Mouse (Mus musculus) hindbrain, embryonic 10.5 days (tissue): ENCODE measurements around the gene Nfia. TPM values are rescaled to one million over a fixed set of nuclear protein-coding genes. Genes with fewer than 3 reads are reported as not detected.

Experiments used
- DNase-seq: peaks from one replicate; pipeline ENCODE4 v3.0.0-alpha.2; 2017; ENCODE audit warnings: low spot score
- H3K27ac ChIP-seq: fragments of 300-500 bp; sonication (generic); 2 replicates; pipeline ENCODE4 v1.5.1; 2016; ENCODE audit warnings: mild to moderate bottlenecking, moderate library complexity
- H3K27me3 ChIP-seq: fragments of 300-500 bp; sonication (generic); 2 replicates; pipeline ENCODE4 v1.6.1; 2016; ENCODE audit warnings: mild to moderate bottlenecking; ENCODE audit not compliant: poor library complexity, insufficient read depth, severe bottlenecking
- H3K36me3 ChIP-seq: fragments of 300-500 bp; sonication (generic); 2 replicates; pipeline ENCODE4 v1.6.1; 2016; ENCODE audit warnings: mild to moderate bottlenecking, moderate library complexity
- H3K4me1 ChIP-seq: fragments of 300-500 bp; sonication (generic); replicated peaks from 2 replicates; pipeline ENCODE4 v1.6.1; 2016; ENCODE audit warnings: mild to moderate bottlenecking
- H3K4me3 ChIP-seq: fragments of 300-500 bp; sonication (generic); 2 replicates; pipeline ENCODE4 v1.5.1; 2016; ENCODE audit warnings: mild to moderate bottlenecking, moderate library complexity
- H3K9me3 ChIP-seq: fragments of 300-500 bp; sonication (generic); 2 replicates; pipeline ENCODE4 v1.6.1; 2016; ENCODE audit warnings: mild to moderate bottlenecking, moderate library complexity
- WGBS: fragments of 180-500 bp; shearing (Covaris S2); methylation state at CpG from one replicate; pipeline ENCODE4 v1.1.7; 2016; 5-methylcytosine and 5-hydroxymethylcytosine counted together
- polyA plus RNA-seq: library from polyadenylated mRNA; unstranded; fragments of >200 nt; fragmentation: Nextera tagmentation; extraction: Ambion mirVana; gene quantifications from 2 replicates; pipeline ENCODE4 v1.2.1, GENCODE M21; 2016

Nfia gene
- polyA plus RNA-seq, 1 experiment from 2014 or later = 17.5 TPM

DNA sequence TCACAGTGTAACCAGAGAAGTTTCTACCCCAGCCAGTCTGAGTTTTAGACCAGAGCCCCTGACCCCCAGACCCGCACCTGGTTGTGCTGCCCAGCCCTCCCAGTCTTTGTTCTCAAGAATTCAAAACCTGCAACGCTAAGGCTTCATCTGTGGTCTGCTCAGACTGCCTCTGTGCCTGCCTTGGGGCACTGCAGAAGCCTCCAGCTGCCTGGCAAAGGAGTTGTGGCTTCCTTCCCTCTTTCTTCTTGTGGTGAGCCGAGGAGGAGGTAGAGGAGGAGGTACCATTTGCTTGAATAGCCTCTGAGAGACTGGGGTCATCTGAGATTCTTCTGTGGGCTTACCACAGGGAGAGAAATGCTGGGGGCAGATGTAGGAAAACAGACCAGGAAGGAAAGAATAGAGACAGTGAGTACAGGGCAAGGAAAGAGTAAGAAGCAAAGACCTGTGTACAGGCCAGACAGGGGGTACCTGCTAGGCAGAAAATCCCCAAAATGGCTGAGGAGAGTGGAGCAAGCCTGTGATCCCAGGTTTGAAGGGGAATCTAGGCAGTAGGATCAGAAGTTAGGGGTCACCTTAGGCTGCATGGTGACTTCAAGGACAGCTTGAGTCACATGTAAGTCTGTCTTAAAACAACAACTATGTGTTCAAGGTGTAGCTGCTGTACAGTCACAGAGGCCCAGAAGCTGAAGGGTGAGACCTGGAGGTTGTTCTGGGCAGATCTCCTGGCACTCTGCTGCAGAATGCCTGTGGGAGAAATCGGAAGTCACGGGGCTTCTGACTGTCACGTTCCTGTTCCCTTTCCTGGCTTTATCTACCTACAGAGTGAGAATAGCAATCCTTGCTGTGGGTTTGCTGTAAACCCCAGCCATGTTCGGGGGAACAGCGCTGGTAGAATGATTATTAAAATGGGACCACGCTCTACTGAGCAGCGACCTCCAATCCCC is 328.9 kb downstream of the Nfia start:
- Histone ChIP-seq H3K4me1 (peaks cover 74% of the 10 kb centered on the region), H3K4me3 (no peak overlapping the region), H3K36me3 (no peaks in the 10 kb centered on the region), H3K27ac (peak overlapping the region; percentile 81), H3K9me3 (no peaks in the 10 kb centered on the region), H3K27me3 (peaks cover 25% of the 10 kb centered on the region)
- 61% methylated on average over 10 of the region's 10 CpGs for WGBS
- DNase-seq = no peak

DNA sequence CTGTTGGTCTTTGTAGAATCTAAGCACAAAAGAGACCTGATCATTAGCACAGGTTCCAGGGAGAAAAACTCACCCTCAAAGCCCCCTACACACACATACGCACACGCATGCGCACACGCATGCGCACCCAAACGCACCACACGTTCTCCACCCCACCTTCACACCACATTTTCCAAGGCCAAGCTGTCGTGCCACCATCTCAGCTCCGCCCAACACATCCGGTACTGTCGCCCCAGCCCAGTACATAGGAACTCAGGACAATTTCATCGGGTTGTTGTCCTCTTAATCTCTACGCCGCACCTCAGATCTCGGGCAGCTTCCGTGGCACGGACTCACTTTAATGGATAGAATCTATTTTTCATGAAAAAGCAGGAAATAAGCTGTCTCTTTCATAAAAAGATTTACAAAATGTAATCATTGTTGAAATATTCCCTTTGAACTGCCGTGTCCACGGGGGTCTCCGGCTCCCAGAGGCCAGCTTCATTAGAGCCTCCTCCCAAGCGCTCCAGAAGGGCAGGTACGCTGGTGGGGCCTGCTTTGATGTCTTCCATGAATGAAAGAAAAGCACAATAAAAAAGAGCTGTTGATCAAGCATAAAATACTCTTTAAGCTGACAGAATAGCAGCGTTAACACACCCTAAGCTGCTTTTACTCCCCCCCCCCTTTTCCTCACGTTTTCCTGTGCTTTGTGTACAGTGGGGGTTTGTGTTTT is 330.2 kb downstream of the Nfia start:
- no peaks in the 10 kb centered on the region for H3K36me3 ChIP-seq
- H3K27me3 ChIP-seq = peaks cover 37% of the 10 kb centered on the region
- 73% methylated on average over 24 of the region's 24 CpGs for WGBS
- no peak overlapping the region for H3K4me3 ChIP-seq
- no peak for DNase-seq
- H3K9me3 ChIP-seq = no peaks in the 10 kb centered on the region
- peak overlapping the region; percentile 71 for H3K27ac ChIP-seq
- H3K4me1 ChIP-seq = peaks cover 87% of the 10 kb centered on the region

DNA sequence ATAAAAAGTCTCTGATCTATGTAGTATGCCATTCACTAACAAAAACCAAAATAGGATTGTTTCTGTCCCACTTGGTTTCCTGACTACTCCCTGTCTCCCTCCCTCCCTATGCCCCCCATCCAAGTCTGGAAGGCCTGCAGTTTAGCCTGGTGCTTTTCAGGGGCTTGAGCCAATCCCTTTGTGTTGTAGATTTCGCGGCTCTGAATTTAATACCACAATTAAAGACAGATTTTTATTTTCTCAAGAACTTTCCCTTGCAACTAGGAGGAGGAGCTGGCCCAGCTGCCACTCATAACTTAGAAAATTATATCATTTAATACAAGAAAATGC is 330.8 kb downstream of the Nfia start:
- no peaks in the 10 kb centered on the region for H3K9me3 ChIP-seq
- no peak for DNase-seq
- WGBS = 60% methylated on average over 2 of the region's 2 CpGs
- H3K27ac ChIP-seq = peak overlapping the region; percentile 71
- H3K4me3 ChIP-seq = no peak overlapping the region
- peaks cover 92% of the 10 kb centered on the region for H3K4me1 ChIP-seq
- H3K27me3 ChIP-seq = peaks cover 37% of the 10 kb centered on the region
- H3K36me3 ChIP-seq = no peaks in the 10 kb centered on the region

DNA sequence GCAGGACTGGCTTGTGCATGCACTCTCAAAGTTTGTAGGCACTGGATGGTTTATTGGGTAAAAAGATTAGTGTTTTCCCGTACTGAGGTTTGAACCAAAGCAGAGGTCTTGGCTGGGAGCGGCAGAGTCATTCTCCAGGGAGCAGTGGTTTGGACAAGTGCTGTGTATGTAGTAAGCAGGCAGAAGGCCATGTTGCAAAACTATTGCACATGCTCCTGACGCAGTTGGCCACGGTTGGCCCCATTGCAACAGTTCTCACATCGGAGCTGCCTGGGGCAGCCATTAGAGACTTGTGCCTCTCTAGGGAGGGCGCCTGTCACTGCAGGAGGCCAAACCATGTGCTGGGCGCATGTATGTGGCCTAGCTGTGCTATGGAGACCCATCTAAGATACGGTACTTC is 331.6 kb downstream of the Nfia start:
- Histone ChIP-seq H3K4me1 (peaks cover 93% of the 10 kb centered on the region), H3K27ac (peak overlapping the region; percentile 71), H3K36me3 (no peaks in the 10 kb centered on the region), H3K4me3 (no peak overlapping the region), H3K9me3 (no peaks in the 10 kb centered on the region), H3K27me3 (peaks cover 34% of the 10 kb centered on the region)
- WGBS = 90% methylated on average over 8 of the region's 8 CpGs
- DNase-seq = no peak

DNA sequence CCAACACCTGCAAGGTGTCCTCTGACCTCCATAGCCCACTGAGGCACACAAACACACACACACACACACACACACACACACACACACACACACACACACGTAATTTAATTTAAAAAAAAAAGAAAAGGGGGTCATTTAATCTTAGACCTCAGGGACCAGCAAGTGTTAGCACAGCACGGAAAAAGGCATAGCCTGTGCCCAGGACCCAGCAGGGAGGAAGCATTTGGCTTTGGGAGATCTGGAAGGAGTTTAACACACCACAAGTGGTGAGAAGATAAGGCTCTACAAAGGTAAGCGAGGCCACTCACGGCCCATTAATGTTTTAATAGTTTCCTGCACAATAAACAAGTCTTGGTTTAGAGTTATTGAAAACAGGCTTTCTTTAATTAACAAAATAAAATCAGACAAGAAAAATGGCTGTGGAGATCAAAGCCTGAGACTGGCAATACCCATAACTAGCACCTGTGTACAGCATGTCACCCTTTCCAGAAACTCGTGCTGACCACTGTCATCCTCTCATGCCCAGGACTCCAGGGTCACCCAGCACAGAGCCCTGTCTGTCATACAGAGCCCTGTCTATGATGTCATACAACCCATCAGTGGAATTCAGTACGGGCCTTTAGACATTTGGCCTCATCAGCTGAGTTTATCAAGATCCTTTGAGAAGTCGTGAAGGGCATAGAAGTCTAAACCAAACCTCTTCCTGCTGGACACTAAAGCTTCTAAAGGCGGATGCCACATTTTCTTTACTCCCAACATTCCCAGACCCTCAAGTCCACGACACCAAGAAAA is 332.6 kb downstream of the Nfia start:
- WGBS = 76% methylated on average over 9 of the region's 9 CpGs
- H3K27ac ChIP-seq = peak overlapping the region; percentile 86; the same call in 1 of the 2 replicates
- no peaks in the 10 kb centered on the region for H3K36me3 ChIP-seq
- no peak for DNase-seq
- no peak overlapping the region for H3K4me3 ChIP-seq
- peaks cover 34% of the 10 kb centered on the region for H3K27me3 ChIP-seq
- no peaks in the 10 kb centered on the region for H3K9me3 ChIP-seq
- H3K4me1 ChIP-seq = peaks cover 93% of the 10 kb centered on the region

DNA sequence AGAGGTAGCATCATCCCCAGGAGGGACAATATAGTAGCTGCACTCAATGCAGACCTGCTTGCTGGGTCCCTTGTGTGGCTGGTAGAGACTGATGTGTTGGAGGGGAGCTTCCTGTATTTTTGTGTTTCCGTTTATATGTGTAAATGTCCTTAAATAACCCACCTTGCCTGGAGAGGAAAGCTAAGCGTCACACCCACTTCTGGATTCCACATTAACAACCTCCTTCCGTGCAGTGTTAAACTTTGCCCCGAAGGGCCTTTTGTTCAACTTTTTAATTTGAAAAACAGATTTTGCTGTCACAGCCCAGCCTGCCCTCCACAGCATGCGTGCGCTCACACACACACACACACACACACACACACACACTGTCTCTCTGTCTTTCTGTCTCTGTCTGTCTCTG is 333.4 kb downstream of the Nfia start:
- Histone ChIP-seq H3K9me3 (no peaks in the 10 kb centered on the region), H3K4me1 (peaks cover 93% of the 10 kb centered on the region), H3K4me3 (no peak overlapping the region; the same call in 1 of the 2 replicates), H3K27me3 (peaks cover 42% of the 10 kb centered on the region), H3K27ac (peak overlapping the region; percentile 86), H3K36me3 (no peaks in the 10 kb centered on the region)
- 53% methylated on average over 6 of the region's 6 CpGs for WGBS
- no peak for DNase-seq

DNA sequence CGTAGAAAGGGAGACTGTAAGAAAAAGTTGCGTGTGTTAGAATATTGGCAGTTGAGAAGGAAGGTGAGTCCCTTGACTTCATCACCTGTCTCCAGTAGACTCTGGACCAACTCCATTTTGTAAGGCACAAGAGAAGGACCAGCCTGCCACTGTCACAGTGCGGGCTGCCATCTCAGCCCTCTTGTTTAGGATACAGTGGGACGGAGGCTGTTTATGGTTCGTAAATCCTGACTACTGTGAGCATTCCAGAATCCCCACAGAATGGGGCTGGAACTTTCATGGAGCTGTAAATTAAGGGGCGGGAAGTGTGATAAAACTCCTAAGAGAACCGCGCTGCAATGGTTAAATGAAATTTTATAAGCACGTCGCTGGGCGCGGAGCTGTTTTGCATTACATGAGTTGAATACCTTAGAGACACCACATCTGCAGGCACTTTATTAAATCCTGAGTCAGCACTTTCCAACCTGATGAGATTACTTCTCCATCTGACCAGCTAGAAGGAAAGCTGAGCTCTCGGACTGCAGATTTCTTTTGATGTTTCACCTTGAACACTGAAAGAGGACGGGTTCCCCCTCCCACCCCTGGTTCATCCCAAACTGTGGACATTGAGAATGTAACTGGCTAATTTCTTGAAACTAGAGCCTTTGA is 334.0 kb downstream of the Nfia start:
- Histone ChIP-seq H3K4me3 (peak overlapping the region; percentile 16; the same call in 1 of the 2 replicates), H3K27me3 (peaks cover 44% of the 10 kb centered on the region), H3K27ac (peak overlapping the region; percentile 86), H3K36me3 (no peaks in the 10 kb centered on the region), H3K9me3 (no peaks in the 10 kb centered on the region), H3K4me1 (peaks cover 87% of the 10 kb centered on the region)
- WGBS = 25% methylated on average over 14 of the region's 14 CpGs
- DNase-seq = peak; percentile 50

DNA sequence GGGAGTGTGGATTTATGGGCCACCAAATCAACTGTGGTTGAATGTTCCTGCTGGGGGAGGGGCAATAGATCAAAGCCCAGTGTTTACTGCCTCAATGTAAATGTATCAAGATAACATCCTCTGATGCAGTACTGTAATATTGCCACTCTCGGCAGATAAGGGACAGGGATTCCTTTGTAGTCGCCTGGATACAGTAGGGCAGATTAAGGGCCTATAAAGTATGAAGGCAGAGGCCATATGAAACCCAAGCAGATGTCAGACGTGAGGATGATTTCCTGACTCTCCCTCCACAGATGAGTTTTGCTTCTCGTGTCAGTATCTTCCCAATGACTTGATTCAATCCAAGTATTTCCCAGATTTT is 334.5 kb downstream of the Nfia start:
- Histone ChIP-seq H3K4me1 (peaks cover 82% of the 10 kb centered on the region), H3K9me3 (no peaks in the 10 kb centered on the region), H3K4me3 (peak overlapping the region; percentile 16; the same call in 1 of the 2 replicates), H3K27me3 (peaks cover 44% of the 10 kb centered on the region), H3K27ac (peak overlapping the region; percentile 86), H3K36me3 (no peaks in the 10 kb centered on the region)
- DNase-seq = no peak
- 20% methylated on average over 4 of the region's 4 CpGs for WGBS

DNA sequence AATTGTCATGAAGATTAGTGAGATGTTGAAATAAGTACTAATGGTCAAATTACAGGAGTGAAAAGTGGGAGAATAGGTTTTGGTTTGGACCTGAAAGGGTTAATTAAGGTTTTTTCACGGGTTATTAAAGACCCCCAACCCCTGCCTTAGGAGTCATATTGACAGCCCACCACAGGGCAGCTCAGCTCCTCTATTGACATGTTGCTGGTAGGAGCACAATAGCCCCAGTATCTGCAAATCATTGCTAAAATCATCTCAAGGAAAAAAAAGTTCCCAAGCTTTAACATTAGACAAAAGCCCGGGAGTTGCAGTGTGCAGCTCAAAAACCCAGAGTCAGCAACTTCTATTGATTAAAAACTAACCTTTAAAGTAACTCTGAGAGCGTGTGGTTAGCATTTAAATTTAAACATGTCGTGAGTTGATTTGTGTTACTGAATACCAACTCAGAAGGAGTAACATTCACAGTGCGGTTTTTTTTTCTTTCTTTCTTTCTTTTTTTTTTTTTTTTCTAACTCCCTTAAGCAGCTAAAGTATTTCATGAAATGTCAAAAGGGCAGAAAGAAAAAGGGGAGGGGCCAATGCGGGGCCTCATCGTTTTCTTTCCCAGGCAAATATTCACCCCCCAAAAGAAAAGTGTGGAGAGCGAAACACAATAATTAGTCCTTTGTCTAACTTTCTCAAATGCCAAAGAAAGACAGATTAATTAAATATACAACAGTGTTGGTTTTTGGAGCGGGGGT is 335.6 kb downstream of the Nfia start:
- Histone ChIP-seq H3K9me3 (no peaks in the 10 kb centered on the region), H3K27ac (peak overlapping the region; percentile 86), H3K27me3 (peaks cover 44% of the 10 kb centered on the region), H3K4me1 (peaks cover 75% of the 10 kb centered on the region), H3K36me3 (no peaks in the 10 kb centered on the region), H3K4me3 (0 out of 2 replicates have a peak overlapping the region, but pooled peaks have one; percentile 21)
- DNase-seq = no peak
- WGBS = 10% methylated on average over 9 of the region's 9 CpGs

DNA sequence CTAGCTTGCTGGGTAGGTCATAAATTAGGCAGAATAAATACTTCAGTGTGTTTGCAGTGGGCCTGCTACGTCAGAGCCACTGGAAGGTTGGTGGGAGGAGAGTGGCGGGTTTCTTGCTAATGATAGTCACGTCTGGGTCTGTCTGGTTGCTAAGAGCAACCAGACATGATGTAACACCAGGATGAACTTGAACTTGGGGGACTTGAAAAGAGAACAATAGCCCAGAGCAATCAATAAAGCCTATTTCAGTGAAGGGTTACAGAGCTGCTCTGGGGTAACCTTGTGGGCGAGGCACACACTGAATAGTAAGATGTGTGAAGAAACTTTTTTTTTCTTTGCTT is 336.1 kb downstream of the Nfia start:
- peak; percentile 81 for DNase-seq
- H3K36me3 ChIP-seq = no peaks in the 10 kb centered on the region
- H3K4me1 ChIP-seq = peaks cover 70% of the 10 kb centered on the region
- peaks cover 44% of the 10 kb centered on the region for H3K27me3 ChIP-seq
- H3K27ac ChIP-seq = peak overlapping the region; percentile 86
- no peaks in the 10 kb centered on the region for H3K9me3 ChIP-seq
- H3K4me3 ChIP-seq = 0 out of 2 replicates have a peak overlapping the region, but pooled peaks have one; percentile 21
- 4% methylated on average over 4 of the region's 4 CpGs for WGBS

DNA sequence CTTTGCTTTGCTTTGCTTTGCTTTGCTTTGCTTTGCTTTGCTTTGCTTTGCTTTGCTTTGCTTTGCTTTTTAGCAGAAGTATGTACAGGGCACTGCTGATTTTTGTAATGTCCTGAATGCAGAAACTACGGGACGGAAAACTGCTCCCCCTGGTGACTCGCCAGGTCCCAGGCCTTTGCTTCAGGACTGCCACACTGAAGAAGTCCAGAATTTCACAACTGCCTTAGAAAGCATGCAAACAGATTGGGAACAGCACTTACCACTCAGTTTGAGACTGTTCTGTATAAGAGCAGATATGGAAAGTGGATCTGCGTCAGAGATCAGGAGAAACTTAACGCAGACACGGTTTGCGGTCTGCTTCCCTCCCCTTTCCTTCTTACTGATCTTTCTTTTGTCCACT is 336.5 kb downstream of the Nfia start:
- Histone ChIP-seq H3K27ac (peak overlapping the region; percentile 86), H3K27me3 (peaks cover 44% of the 10 kb centered on the region), H3K36me3 (no peaks in the 10 kb centered on the region), H3K4me3 (no peak overlapping the region), H3K4me1 (peaks cover 66% of the 10 kb centered on the region), H3K9me3 (no peaks in the 10 kb centered on the region)
- peak; percentile 72 for DNase-seq
- 11% methylated on average over 7 of the region's 7 CpGs for WGBS

DNA sequence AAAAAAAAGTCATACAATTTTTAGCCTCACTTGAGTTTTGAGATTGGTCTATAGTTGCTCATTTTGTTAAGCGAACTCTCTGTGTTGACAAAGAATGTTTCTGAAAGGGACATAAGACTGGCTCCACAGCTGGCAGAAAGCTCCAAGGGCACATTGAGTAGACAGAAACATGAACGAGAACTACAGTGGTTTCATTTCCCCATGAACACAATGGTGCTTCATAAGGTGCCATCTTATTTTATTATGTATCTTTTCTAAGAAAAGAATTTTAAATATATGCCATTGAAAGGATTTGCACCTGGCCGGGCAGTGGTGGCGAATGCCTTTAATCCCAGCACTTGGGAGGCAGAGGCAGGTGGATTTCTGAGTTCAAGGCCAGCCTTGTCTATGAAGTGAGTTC is 337.4 kb downstream of the Nfia start:
- peaks cover 57% of the 10 kb centered on the region for H3K4me1 ChIP-seq
- no peaks in the 10 kb centered on the region for H3K9me3 ChIP-seq
- H3K27me3 ChIP-seq = peaks cover 36% of the 10 kb centered on the region
- DNase-seq = no peak
- WGBS = 88% methylated on average over 4 of the region's 4 CpGs
- H3K4me3 ChIP-seq = no peak overlapping the region
- H3K27ac ChIP-seq = peak overlapping the region; percentile 86; the same call in 1 of the 2 replicates
- H3K36me3 ChIP-seq = no peaks in the 10 kb centered on the region
